Mouse (Mus musculus) CH12F3 (cell line): ENCODE measurements around the gene Xirp2.

Experiments
- in situ Hi-C: fragments of 300-500 bp; cut with MboI; formaldehyde crosslinking; loops from 2 replicates; pipeline ENCODE4 v1.14.3; 2020; ENCODE audit warnings: low sequenced_read_pairs

Gene Xirp2

DNA sequence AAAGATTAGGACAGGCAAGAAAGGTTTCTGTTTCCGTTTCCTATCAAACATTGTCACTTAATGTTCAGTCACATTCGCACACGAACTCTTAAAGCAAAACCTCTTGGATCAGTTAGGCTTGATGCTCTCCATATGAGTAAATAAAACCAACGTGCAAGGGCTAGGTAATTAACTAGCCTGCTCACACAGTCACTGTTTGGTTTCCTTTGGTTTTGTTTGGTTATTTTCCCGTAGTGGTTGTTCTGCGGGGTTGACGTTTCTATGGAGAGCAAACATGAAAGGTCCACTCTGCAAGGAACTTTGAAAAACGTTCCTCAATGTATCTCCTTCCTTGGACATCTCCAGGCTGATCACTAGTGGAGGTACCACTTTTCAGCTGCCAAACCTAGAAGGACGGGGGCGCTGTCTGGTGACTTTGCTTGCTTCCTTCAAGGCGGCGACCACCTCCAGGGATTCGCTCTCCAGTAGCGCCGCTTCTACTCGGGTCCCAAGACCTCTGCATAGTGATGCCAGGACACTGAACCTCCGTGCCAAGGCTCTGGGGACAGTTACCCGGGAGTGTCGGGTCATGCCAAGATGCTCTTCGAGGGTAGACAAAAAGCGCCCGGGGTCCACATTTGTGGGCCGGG, 119.2 kb downstream of the Xirp2 start:
- in situ Hi-C loops: no loop called here

DNA sequence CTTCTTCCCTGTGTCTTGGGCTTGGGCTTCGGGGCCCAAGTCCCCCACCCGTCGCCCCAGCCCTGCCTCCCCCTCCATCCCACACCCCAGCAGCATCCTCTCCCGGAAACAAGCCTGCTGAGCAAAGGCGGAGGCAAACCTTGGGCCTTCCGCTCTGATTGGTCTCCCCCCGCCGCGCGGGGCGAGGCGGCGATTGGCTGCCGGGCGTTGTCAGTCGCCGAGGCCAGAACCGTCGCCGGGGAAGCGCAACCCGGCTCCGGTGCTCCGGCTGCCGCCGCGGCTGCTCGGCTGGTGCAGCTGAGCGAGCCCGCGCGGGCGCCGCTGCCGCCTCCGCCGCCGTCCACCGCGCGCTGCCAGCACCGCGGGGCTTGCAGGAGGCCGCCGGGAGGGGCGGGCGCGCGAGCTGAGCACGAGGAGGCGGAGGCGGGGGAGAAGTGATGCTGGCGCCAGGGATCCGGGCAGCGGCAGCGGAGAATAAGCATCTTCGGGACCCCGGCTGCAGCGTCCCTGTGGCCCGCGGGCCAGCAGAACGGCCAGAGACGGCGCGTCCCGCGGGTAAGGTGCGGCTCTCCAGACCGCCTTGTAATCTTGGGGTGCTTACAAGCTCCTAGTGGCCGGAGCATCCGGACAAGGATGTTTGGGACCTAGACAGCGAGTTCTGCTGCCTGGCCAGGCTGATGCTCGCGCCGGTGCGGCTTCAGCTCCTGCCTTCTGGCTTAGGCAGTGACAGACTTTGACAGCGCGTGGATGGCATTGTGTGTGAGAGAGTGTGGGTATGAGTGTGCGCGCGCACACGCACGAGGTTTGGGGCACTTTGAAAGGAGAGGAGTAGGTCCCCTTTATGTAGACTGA, 119.9 kb downstream of the Xirp2 start, which contains the start of gene B3galt1:
Gene B3galt1, plus strand, starts transcription at position 392 of the 852 bp plus-strand sequence.
- in situ Hi-C loops: no loop called here

DNA sequence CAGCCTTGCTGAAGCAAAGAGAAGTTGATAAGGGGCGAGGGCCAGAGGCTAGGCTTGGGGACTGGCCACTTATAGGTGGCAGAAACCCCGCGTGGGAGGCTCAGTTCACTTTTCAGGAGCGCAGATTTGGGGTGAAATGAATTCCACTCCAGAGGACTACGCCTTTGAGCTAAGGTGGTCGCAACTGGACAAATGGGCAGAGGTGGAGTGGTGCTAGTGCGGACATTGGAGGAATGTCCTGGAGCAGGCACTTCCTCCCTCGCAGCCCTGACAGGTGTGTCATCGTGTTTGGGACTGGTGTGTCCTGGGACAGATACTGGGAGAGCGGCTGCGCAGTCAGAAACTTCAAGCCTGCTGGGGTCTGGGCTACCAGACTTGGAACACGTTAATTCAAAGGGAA, 120.8 kb downstream of the Xirp2 start:
- in situ Hi-C loops: no loop called here

DNA sequence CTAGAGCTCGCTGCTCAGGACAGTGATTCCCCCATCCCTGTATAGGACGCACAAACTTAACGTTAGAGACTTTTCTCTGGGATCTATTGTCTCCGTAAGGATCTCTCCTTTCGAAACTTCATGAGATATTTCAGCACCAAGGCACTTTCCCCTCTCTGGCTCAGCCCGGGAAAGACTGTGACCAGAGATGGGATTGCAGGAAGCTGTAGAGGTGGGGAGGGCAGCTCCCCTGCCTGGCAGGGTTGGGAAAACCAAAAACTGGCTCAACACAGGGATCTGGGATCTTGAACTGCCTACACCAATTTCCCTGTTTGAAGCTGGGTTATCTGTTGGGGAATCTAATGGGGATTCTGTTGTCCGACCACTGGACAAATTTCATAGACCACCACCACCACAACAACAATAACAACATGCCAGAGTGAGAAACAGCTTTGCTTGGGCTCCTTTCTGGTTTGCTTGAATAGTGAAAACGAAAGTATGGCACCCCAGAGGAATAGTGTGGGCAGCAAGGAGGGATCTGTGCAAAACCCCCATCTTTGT, 121.4 kb downstream of the Xirp2 start:
- in situ Hi-C loops: no loop called here
